ENCODE assay signal across 8 mouse cellular contexts in genomic region chr9:59959276-59959675, GRCm38 (mm10). TPM values are rescaled to one million over a fixed set of nuclear protein-coding genes. Genes with fewer than 3 reads are reported as not detected.
A peak's percentile ranks its signal among the peaks of the same experiment; 100 is the strongest.
DNase-seq lines count a peak whose midpoint lies in the region; ATAC-seq lines count a peak whose summit lies in the region.

No protein-coding gene starts in this region.

- H3K9me3 ChIP-seq in midbrain, embryonic 10.5 days (replicated peaks): no peaks in the 10 kb centered on the region
- H3K9me3 ChIP-seq in midbrain, embryonic 15.5 days: no peaks in the 10 kb centered on the region

- H3K27me3 ChIP-seq in midbrain, embryonic 10.5 days (ENCODE audit: low read depth, poor library complexity, severe bottlenecking): no peaks in the 10 kb centered on the region; the same call in 1 of the 2 replicates
- H3K27me3 ChIP-seq in midbrain, embryonic 15.5 days (replicated peaks): no peaks in the 10 kb centered on the region
- H3K27me3 ChIP-seq in splenic B cell, adult 2 months (ENCODE audit: control insufficient read depth, insufficient read depth, low read length, poor library complexity, severe bottlenecking): no peaks in the 10 kb centered on the region

- DNase-seq in midbrain, embryonic 10.5 days (ENCODE audit: low spot score): peak; percentile 90
- DNase-seq in embryo, embryonic 10 days (ENCODE audit: low spot score): peak; percentile 97
- DNase-seq in gastrocnemius, postnatal 4 days (ENCODE audit: low spot score in 2 of 2): peak; percentile 71 to 84
- peak; percentile 78 for DNase-seq in kidney, adult 11 months
- DNase-seq in left cerebral cortex, postnatal 4 days: peak; percentile 87
- peak; percentile 98 for DNase-seq in naive thymus-derived CD4-positive, alpha-beta T cell, adult 2 months (ENCODE audit: low read depth)
- peak; percentile 70 for DNase-seq in splenic B cell, adult 2 months (ENCODE audit: low read depth, low spot score)

- ATAC-seq in midbrain, embryonic 15.5 days (replicated peaks): no peak

- no peak overlapping the region for H3K27ac ChIP-seq in midbrain, embryonic 10.5 days (replicated peaks)
- no peak overlapping the region for H3K27ac ChIP-seq in midbrain, embryonic 15.5 days

- H3K4me2 ChIP-seq in midbrain, embryonic 15.5 days: no peak overlapping the region

- 3% methylated on average over 8 of the region's 8 CpGs for whole genome bisulfite sequencing in midbrain, embryonic 10.5 days
- WGBS in midbrain, embryonic 15.5 days: 3% methylated on average over 8 of the region's 8 CpGs

- no peak overlapping the region for H3K9ac ChIP-seq in midbrain, embryonic 15.5 days

- intact Hi-C loops in left cerebral cortex, postnatal 4 days (cut with DNase I): loop anchor here (2.0 kb wide), 1 partner anchor 278 kb away; no protein-coding TSS in a partner anchor

- peaks cover 15% of the 10 kb centered on the region for H3K4me1 ChIP-seq in midbrain, embryonic 10.5 days
- no peaks in the 10 kb centered on the region for H3K4me1 ChIP-seq in midbrain, embryonic 15.5 days

- no peaks in the 10 kb centered on the region for H3K36me3 ChIP-seq in midbrain, embryonic 10.5 days
- H3K36me3 ChIP-seq in midbrain, embryonic 15.5 days (replicated peaks): no peaks in the 10 kb centered on the region
- H3K36me3 ChIP-seq in splenic B cell, adult 2 months (ENCODE audit: control insufficient read depth, insufficient read depth, low read length, poor library complexity, severe bottlenecking): no peaks in the 10 kb centered on the region

- H3K4me3 ChIP-seq in midbrain, embryonic 10.5 days: no peak overlapping the region
- no peak overlapping the region for H3K4me3 ChIP-seq in midbrain, embryonic 15.5 days

RNA-seq across cellular contexts. Expression of gene Nr2e3, which starts 1.2 kb away (rescaled TPM):
- polyA plus RNA-seq in midbrain, embryonic 10.5 days (2016; fragmentation: Nextera tagmentation; extraction: Ambion mirVana): 0.06 TPM in 1 of 2 replicates, not detected in the other
- polyA plus RNA-seq in midbrain, embryonic 15.5 days (2015; fragmentation: Nextera tagmentation; extraction: Ambion mirVana): not detected in 2 replicates
- not detected for total RNA-seq in gastrocnemius, postnatal 4 days (2021)
- total RNA-seq in left cerebral cortex, postnatal 4 days (2021): not detected
